Mouse (Mus musculus): ENCODE data around the gene Ttc8.

DNA sequence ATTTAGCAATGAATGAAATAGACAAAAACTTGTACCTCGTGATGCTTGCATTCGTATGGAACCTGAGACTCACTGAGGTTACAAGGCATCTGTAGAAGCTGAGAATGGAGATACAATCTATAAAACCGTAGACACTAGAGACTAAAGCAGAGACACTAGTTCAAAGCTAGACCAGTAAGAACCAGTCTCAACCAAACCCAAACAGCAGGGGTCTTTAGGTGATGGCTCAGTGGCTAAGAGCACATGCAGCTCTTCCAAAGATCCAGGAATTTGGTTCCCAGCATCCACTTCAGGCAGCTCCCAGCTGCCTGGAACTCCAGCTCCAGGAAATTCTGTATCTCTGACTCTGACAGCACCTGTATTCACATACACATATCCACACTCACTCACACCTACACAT, 60.7 kb downstream of the Ttc8 start:
- no peak for TF ChIP-seq TCF12 (IDR thresholded peaks at IDR 0.05; ENCODE audit: low read depth, low read length)
- TF ChIP-seq RCOR1 (conservative IDR thresholded peaks at IDR 0.05; ENCODE audit: low read depth, low read length), result no peak
- TF ChIP-seq POLR2AphosphoS2 (IDR thresholded peaks at IDR 0.05; ENCODE audit: low read depth, low read length), result no peak
- TF ChIP-seq CTCF (conservative IDR thresholded peaks at IDR 0.05 in 1 of 2, IDR thresholded peaks at IDR 0.05 in 1 of 2; ENCODE audit: low read depth in 2 of 2, low read length in 2 of 2), result no peak
- TF ChIP-seq POLR2A (IDR thresholded peaks at IDR 0.05; ENCODE audit: low read depth, low read length), result no peak
- no peak for TF ChIP-seq CHD2 (IDR thresholded peaks at IDR 0.05; ENCODE audit: low read length)
- TF ChIP-seq SMC3 (IDR thresholded peaks at IDR 0.05; ENCODE audit: low read depth, low read length), result no peak
- no peak for TF ChIP-seq NELFE (IDR thresholded peaks at IDR 0.05; ENCODE audit: low read depth, low read length)

Measured in CH12.LX (cell line).